Mouse (Mus musculus): Measurements from ENCODE around the gene Cyp8b1. TPM values are rescaled to one million over a fixed set of nuclear protein-coding genes. Genes with fewer than 3 reads are reported as not detected.

Cyp8b1 gene
- polyA plus RNA-seq, 1 experiment from 2014 or later = not detected

DNA sequence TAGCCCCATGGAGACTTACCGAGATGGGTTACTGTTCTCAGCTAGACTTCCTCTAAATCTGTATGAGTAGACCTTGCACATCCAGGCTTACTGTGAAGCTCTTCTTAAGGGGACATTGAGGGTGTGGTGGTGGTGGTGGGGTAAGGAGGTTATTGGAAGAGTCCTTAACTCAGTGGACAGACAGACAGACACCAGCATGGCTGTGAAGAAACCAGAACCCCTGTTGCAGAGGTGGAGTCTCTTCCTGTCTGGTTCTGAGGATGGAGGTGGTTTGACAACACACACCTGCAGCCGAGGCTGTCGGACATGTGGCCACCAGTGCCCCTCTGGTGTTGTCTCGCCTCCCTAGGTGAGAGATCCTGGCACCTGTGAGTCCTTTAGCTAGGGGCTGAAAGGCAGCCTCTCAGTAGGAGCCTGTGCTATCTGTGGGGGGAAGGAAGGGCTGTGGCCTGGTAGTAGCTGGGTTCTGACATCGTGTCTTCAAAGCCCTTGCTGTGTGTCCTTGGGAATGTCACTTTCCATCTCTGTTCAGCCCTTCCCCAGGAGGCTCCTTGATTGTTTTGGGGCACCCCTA is 15.7 kb downstream of the Cyp8b1 start:
- Histone ChIP-seq H3K9me3 (ENCODE audit: control insufficient read depth, low read length) (no peaks in the 10 kb centered on the region), H3K4me3 (replicated peaks; ENCODE audit: low read length) (no peak overlapping the region), H3K27me3 (ENCODE audit: control insufficient read depth, insufficient read depth, low read length) (no peaks in the 10 kb centered on the region), H3K9ac (no peak overlapping the region), H3K27ac (no peak overlapping the region), H3K4me1 (replicated peaks; ENCODE audit: control insufficient read depth, insufficient read depth, low read length) (no peaks in the 10 kb centered on the region), H3K36me3 (replicated peaks; ENCODE audit: control insufficient read depth, insufficient read depth) (no peaks in the 10 kb centered on the region), H3K4me2 (replicated peaks) (no peak overlapping the region)
- ATAC-seq (ENCODE audit: low FRiP score) = no peak
- DNase-seq (ENCODE audit: low spot score) = no peak
- WGBS = 89% methylated on average over 5 of the region's 5 CpGs

- no peaks in the 10 kb centered on the region for H3K27me3 ChIP-seq (ENCODE audit: control insufficient read depth, insufficient read depth, low read length)
- no peaks in the 10 kb centered on the region for H3K4me1 ChIP-seq (replicated peaks; ENCODE audit: control insufficient read depth, insufficient read depth, low read length)
- no peak overlapping the region for H3K27ac ChIP-seq
- DNase-seq (ENCODE audit: low spot score) (no peak), ATAC-seq (ENCODE audit: low FRiP score) (no peak)
- 73% methylated on average over 6 of the region's 6 CpGs for WGBS
- H3K4me2 ChIP-seq (replicated peaks) = no peak overlapping the region
- H3K9ac ChIP-seq = no peak overlapping the region
- H3K36me3 ChIP-seq (replicated peaks; ENCODE audit: control insufficient read depth, insufficient read depth) = no peaks in the 10 kb centered on the region
- no peaks in the 10 kb centered on the region for H3K9me3 ChIP-seq (ENCODE audit: control insufficient read depth, low read length)
- H3K4me3 ChIP-seq (replicated peaks; ENCODE audit: low read length) = no peak overlapping the region
Observed at GRCm38 (mm10) chr9:121899306-121899705, 16.8 kb downstream of the Cyp8b1 start.

DNA sequence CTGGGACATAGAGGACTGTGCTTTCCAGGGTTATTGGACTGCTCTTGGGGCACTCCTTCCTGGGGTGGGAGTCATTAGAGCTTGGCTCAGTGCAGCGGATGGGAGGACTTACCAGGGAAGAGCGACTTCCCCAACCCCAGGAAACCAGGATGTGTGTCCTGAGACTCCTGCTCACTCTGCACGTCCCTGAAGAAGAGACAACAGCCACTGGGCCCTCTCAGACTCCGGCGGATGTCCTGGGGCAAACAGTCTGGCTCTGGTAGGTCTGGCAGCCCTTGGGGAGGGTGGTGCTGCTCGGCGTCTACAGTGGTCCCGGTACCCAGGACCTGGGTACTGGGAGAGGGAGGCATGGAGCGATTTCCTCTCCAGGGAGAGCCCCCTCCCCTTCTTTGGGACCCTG is 17.9 kb downstream of the Cyp8b1 start, which contains the start of gene Ackr2:
TSS of gene Ackr2 (plus strand) at position 111 of the 400 bp plus-strand sequence.
- no peaks in the 10 kb centered on the region for H3K9me3 ChIP-seq (ENCODE audit: control insufficient read depth, low read length)
- 78% methylated on average over 9 of the region's 9 CpGs for WGBS
- ATAC-seq (ENCODE audit: low FRiP score) = no peak
- no peak within 1 kb of the TSS for H3K27ac ChIP-seq
- no peak within 1 kb of the TSS for H3K4me2 ChIP-seq (replicated peaks)
- H3K9ac ChIP-seq = no peak within 1 kb of the TSS
- no peak within 1 kb of the TSS for H3K4me3 ChIP-seq (replicated peaks; ENCODE audit: low read length)
- DNase-seq (ENCODE audit: low spot score) = no peak
- no peaks in the 10 kb centered on the region for H3K27me3 ChIP-seq (ENCODE audit: control insufficient read depth, insufficient read depth, low read length)
- no peaks in the 10 kb centered on the region for H3K36me3 ChIP-seq (replicated peaks; ENCODE audit: control insufficient read depth, insufficient read depth)
- no peaks in the 10 kb centered on the region for H3K4me1 ChIP-seq (replicated peaks; ENCODE audit: control insufficient read depth, insufficient read depth, low read length)

DNA sequence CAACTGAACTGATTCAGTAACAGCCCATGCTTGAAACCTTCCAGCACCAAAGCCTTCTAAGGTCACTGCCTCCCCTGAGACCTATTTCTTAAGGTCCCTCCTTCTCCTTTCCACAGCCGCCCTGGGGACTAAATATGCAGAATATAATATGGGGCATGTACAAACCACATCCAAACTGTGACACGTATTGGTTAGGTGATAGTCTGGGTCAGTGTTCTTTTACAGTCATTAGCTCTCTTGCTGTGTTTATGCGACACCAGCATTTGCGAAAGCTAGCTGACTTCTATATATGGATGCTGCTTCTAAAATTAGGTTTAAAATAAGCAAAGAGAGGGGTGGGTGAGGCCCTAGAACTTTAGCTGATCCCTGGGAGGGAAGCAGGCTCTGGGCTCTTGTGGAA is 19.3 kb downstream of the Cyp8b1 start:
- no peaks in the 10 kb centered on the region for H3K4me1 ChIP-seq (replicated peaks; ENCODE audit: control insufficient read depth, insufficient read depth, low read length)
- H3K9ac ChIP-seq = no peak overlapping the region
- DNase-seq (ENCODE audit: low spot score) (no peak), ATAC-seq (ENCODE audit: low FRiP score) (no peak)
- no peaks in the 10 kb centered on the region for H3K9me3 ChIP-seq (ENCODE audit: control insufficient read depth, low read length)
- no peak overlapping the region for H3K4me2 ChIP-seq (replicated peaks)
- no peaks in the 10 kb centered on the region for H3K36me3 ChIP-seq (replicated peaks; ENCODE audit: control insufficient read depth, insufficient read depth)
- no peak overlapping the region for H3K4me3 ChIP-seq (replicated peaks; ENCODE audit: low read length)
- 87% methylated on average over 4 of the region's 4 CpGs for WGBS
- H3K27me3 ChIP-seq (ENCODE audit: control insufficient read depth, insufficient read depth, low read length) = no peaks in the 10 kb centered on the region
- H3K27ac ChIP-seq = no peak overlapping the region

DNA sequence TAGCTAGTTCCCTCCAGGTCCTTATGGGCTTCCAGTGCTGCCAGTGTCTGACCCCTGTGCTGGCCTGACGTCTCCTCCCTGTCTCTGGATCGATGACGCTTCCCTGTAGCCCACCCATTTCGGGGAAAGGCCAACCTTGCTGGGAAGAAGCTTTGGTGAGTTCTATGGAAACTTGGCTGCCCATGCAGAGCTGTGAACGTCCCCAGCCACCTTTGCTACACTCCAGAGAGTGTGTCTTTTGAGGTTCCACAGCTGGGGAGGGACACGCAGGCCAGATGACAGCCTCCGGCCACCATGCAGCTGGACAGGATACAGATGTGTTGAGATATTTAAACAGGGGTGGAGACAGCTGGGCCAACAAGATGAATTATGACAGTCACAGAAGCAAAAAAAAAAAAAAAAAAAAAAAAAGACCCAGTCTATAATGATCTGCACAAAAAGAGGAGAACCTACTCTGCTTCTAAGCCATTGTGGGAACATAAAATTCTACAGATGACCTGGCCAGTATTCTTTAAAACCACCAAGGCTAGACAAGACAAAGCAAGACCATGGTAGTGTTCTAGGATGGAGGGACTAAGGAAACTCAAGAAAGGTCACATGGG is 20.6 kb downstream of the Cyp8b1 start:
- ATAC-seq (ENCODE audit: low FRiP score) (no peak), DNase-seq (ENCODE audit: low spot score) (no peak)
- Histone ChIP-seq H3K27me3 (ENCODE audit: control insufficient read depth, insufficient read depth, low read length) (no peaks in the 10 kb centered on the region), H3K4me1 (replicated peaks; ENCODE audit: control insufficient read depth, insufficient read depth, low read length) (no peaks in the 10 kb centered on the region), H3K36me3 (replicated peaks; ENCODE audit: control insufficient read depth, insufficient read depth) (no peaks in the 10 kb centered on the region), H3K27ac (no peak overlapping the region), H3K9me3 (ENCODE audit: control insufficient read depth, low read length) (no peaks in the 10 kb centered on the region), H3K4me2 (replicated peaks) (no peak overlapping the region), H3K9ac (no peak overlapping the region), H3K4me3 (replicated peaks; ENCODE audit: low read length) (no peak overlapping the region)
- 77% methylated on average over 7 of the region's 7 CpGs for WGBS

- 89% methylated on average over 7 of the region's 7 CpGs for WGBS
Observed at GRCm38 (mm10) chr9:121894447-121894846, 21.7 kb downstream of the Cyp8b1 start.

DNA sequence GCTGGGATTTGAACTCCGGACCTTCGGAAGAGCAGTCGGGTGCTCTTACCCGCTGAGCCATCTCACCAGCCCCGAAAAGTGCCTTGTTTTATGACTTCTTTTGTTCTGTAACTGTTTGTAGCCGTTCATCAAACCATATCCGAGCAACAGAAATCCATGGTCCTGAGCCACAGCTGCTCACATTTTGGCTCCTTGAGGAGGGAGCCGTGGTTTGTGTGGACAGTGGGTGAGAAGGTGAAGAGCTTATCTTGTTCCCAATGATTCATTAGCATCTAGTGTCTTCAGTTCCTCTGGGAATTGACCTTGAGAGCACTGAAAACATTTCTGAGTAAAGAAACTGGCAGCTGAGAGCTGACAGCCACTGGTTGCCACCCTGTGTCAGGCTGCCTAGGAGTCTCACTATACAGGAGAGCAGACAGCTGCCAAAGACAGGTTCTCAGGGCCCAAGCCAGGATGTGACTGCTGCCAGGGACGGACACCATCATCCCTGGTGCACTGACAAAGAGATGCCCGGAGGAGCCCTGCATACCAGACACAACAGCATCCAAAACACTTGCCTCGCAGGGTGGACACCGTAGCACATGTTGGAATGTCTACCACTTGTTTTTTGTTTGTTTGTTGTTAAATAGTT is 23.9 kb downstream of the Cyp8b1 start:
- no peak overlapping the region for H3K4me2 ChIP-seq (replicated peaks)
- H3K27me3 ChIP-seq (ENCODE audit: control insufficient read depth, insufficient read depth, low read length) = no peaks in the 10 kb centered on the region
- no peak overlapping the region for H3K27ac ChIP-seq
- 88% methylated on average over 12 of the region's 12 CpGs for WGBS
- no peaks in the 10 kb centered on the region for H3K4me1 ChIP-seq (replicated peaks; ENCODE audit: control insufficient read depth, insufficient read depth, low read length)
- no peaks in the 10 kb centered on the region for H3K36me3 ChIP-seq (replicated peaks; ENCODE audit: control insufficient read depth, insufficient read depth)
- ATAC-seq (ENCODE audit: low FRiP score) (no peak), DNase-seq (ENCODE audit: low spot score) (no peak)
- no peaks in the 10 kb centered on the region for H3K9me3 ChIP-seq (ENCODE audit: control insufficient read depth, low read length)
- no peak overlapping the region for H3K4me3 ChIP-seq (replicated peaks; ENCODE audit: low read length)
- H3K9ac ChIP-seq = no peak overlapping the region

More at GRCm38 (mm10) chr9:121894447-121894846, 21.7 kb downstream of the Cyp8b1 start:
- no peak overlapping the region for H3K4me3 ChIP-seq (replicated peaks; ENCODE audit: low read length)
- no peaks in the 10 kb centered on the region for H3K36me3 ChIP-seq (replicated peaks; ENCODE audit: control insufficient read depth, insufficient read depth)
- no peaks in the 10 kb centered on the region for H3K9me3 ChIP-seq (ENCODE audit: control insufficient read depth, low read length)
- H3K9ac ChIP-seq = no peak overlapping the region
- H3K27me3 ChIP-seq (ENCODE audit: control insufficient read depth, insufficient read depth, low read length) = no peaks in the 10 kb centered on the region
- no peaks in the 10 kb centered on the region for H3K4me1 ChIP-seq (replicated peaks; ENCODE audit: control insufficient read depth, insufficient read depth, low read length)
- ATAC-seq (ENCODE audit: low FRiP score) (no peak), DNase-seq (ENCODE audit: low spot score) (no peak)
- H3K4me2 ChIP-seq (replicated peaks) = no peak overlapping the region
- no peak overlapping the region for H3K27ac ChIP-seq

DNA sequence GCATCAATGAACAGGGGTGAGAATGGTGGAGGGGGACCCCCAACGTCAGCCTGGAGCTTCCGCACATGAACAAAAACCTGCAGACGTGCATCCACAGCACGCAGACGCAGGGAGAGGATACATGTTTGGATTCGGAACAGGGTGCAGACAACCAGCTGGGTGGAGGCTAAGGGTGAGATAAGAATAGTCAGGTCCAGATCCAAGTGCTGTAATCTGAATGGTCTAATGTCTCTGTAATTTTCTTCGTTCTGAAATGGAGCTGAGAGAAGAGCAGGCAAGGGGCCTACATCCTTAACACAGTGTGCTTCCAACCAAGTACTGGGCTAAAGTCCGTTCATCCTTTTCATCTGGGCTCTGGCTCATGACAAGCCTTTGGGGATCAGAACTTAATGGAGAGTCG is 24.8 kb downstream of the Cyp8b1 start:
- Histone ChIP-seq H3K4me1 (replicated peaks; ENCODE audit: control insufficient read depth, insufficient read depth, low read length) (no peaks in the 10 kb centered on the region), H3K9ac (no peak overlapping the region), H3K4me3 (replicated peaks; ENCODE audit: low read length) (no peak overlapping the region), H3K4me2 (replicated peaks) (no peak overlapping the region), H3K36me3 (replicated peaks; ENCODE audit: control insufficient read depth, insufficient read depth) (no peaks in the 10 kb centered on the region), H3K27ac (no peak overlapping the region), H3K9me3 (ENCODE audit: control insufficient read depth, low read length) (no peaks in the 10 kb centered on the region), H3K27me3 (ENCODE audit: control insufficient read depth, insufficient read depth, low read length) (no peaks in the 10 kb centered on the region)
- 88% methylated on average over 9 of the region's 9 CpGs for WGBS
- DNase-seq (ENCODE audit: low spot score) = no peak
- ATAC-seq (ENCODE audit: low FRiP score) = no peak

DNA sequence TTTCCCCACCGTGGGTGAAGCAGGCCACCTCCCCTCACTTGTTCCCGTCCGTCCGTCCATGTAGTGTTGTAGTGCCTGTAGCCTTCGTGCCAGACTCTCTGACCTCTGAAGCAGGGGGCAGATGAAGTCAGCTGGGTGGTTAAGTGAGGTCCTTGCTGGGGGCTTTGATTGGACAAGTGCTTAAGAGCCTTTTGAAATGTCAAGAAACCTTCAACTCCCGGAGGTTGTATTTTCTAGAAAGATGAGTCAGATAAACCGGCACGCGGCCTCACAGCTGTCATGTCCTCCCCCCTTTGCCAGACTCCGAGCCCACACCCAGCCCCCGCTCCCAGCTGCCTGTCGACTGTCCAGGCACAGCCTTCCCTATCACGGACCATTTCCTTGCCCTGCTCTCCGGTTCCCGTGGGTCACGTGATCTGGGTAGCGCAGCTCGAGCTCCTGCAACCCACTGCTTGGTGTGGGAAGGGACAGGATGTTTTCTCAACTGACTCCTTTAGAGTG is 25.6 kb downstream of the Cyp8b1 start:
- ATAC-seq (ENCODE audit: low FRiP score) = no peak
- Histone ChIP-seq H3K9ac (no peak overlapping the region), H3K9me3 (ENCODE audit: control insufficient read depth, low read length) (no peaks in the 10 kb centered on the region), H3K4me3 (replicated peaks; ENCODE audit: low read length) (no peak overlapping the region), H3K4me1 (replicated peaks; ENCODE audit: control insufficient read depth, insufficient read depth, low read length) (no peaks in the 10 kb centered on the region), H3K27me3 (ENCODE audit: control insufficient read depth, insufficient read depth, low read length) (no peaks in the 10 kb centered on the region), H3K4me2 (replicated peaks) (0 out of 2 replicates have a peak overlapping the region, but pooled peaks have one; percentile 12), H3K36me3 (replicated peaks; ENCODE audit: control insufficient read depth, insufficient read depth) (no peaks in the 10 kb centered on the region), H3K27ac (no peak overlapping the region)
- 36% methylated on average over 18 of the region's 18 CpGs for WGBS
- DNase-seq (ENCODE audit: low spot score) = no peak

Data from hindbrain, embryonic 14.5 days (tissue).